Comparison of ENCODE assay signal across 19 mouse cellular contexts in the genomic region with DNA sequence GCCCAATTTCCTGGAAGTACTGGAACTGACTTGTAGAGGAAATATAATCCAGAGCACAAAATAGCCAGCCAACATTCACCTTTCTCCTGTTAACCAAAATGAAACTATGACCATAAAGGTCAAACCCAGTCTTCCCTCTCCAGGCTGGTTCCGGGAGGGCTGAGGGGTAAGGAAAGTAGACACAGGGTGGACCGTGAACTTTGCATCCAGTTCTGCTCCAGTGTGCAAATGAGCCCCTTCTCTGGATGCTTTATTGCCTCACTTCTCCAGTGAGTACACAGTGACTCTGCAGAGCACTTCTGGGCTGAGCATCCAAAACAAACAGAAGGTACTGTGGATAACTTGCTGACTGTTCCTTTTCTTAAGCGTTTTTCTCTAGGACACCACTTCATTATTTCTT. TPM values are rescaled to one million over a fixed set of nuclear protein-coding genes. Genes with fewer than 3 reads are reported as not detected.
A peak's percentile ranks its signal among the peaks of the same experiment; 100 is the strongest.
DNase-seq lines count a peak whose midpoint lies in the region; ATAC-seq lines count a peak whose summit lies in the region.
"Had no signal": no experiment of that assay in that cellular context is flagged by ENCODE, and none has a peak within 500 bp of the region (broad histone marks: within the 10 kb centered on the region; RNA-seq: fewer than 3 reads in every experiment).

No protein-coding gene starts in this region.

- peak; percentile 7 for DNase-seq in kidney, adult 18-20 months
- no peak for DNase-seq in lung, postnatal 36 days
- DNase-seq in kidney, postnatal 14 days = peak; percentile 32
- no peak for DNase-seq in midbrain, embryonic 11.5 days (ENCODE audit: low spot score, missing footprints)
- DNase-seq: adrenal gland, adult 8-10 months; cerebellum, adult 11-12 months; cerebellum, postnatal 10 days; gastrocnemius, postnatal 36 days; lung, adult 2 months had no signal

- no peak overlapping the region for H3K4me3 ChIP-seq in kidney, embryonic 15.5 days (replicated peaks)
- no peak overlapping the region for H3K4me3 ChIP-seq in lung, embryonic 16.5 days (ENCODE audit: low read length)
- H3K4me3 ChIP-seq in midbrain, embryonic 11.5 days (ENCODE audit: low read depth, low read length) = no peak overlapping the region
- H3K4me3 ChIP-seq: embryonic facial prominence, embryonic 12.5 days; hindbrain, embryonic 15.5 days; limb, embryonic 12.5 days; midbrain, embryonic 10.5 days had no signal

- no peak overlapping the region for H3K9ac ChIP-seq in kidney, embryonic 15.5 days
- 0 out of 2 replicates have a peak overlapping the region, but pooled peaks have one; percentile 20 for H3K9ac ChIP-seq in lung, embryonic 16.5 days (ENCODE audit: low read length)
- no peak overlapping the region for H3K9ac ChIP-seq in midbrain, embryonic 11.5 days (ENCODE audit: low read length)
- H3K9ac ChIP-seq: embryonic facial prominence, embryonic 12.5 days; hindbrain, embryonic 15.5 days; limb, embryonic 12.5 days had no signal

- no peaks in the 10 kb centered on the region for H3K27me3 ChIP-seq in kidney, embryonic 15.5 days
- H3K27me3 ChIP-seq in lung, embryonic 16.5 days (ENCODE audit: control insufficient read depth, insufficient read depth, low read depth, low read length) = no peaks in the 10 kb centered on the region
- no peaks in the 10 kb centered on the region for H3K27me3 ChIP-seq in midbrain, embryonic 11.5 days (ENCODE audit: control insufficient read depth, insufficient read depth, low read length)
- H3K27me3 ChIP-seq: embryonic facial prominence, embryonic 12.5 days; hindbrain, embryonic 15.5 days; limb, embryonic 12.5 days; Patski had no signal

- no peaks in the 10 kb centered on the region for H3K9me3 ChIP-seq in kidney, embryonic 15.5 days (replicated peaks)
- no peaks in the 10 kb centered on the region for H3K9me3 ChIP-seq in lung, embryonic 16.5 days (ENCODE audit: control insufficient read depth, low read length)
- no peaks in the 10 kb centered on the region for H3K9me3 ChIP-seq in midbrain, embryonic 11.5 days (ENCODE audit: control insufficient read depth, low read length)
- H3K9me3 ChIP-seq: embryonic facial prominence, embryonic 12.5 days; G1E; hindbrain, embryonic 15.5 days; limb, embryonic 12.5 days; midbrain, embryonic 10.5 days had no signal

- H3K4me1 ChIP-seq in kidney, embryonic 15.5 days = no peaks in the 10 kb centered on the region
- H3K4me1 ChIP-seq in lung, embryonic 16.5 days (replicated peaks; ENCODE audit: control insufficient read depth, insufficient read depth, low read length) = no peaks in the 10 kb centered on the region
- H3K4me1 ChIP-seq in midbrain, embryonic 11.5 days (ENCODE audit: control insufficient read depth, insufficient read depth, low read length) = no peaks in the 10 kb centered on the region
- H3K4me1 ChIP-seq: embryonic facial prominence, embryonic 12.5 days; hindbrain, embryonic 15.5 days; limb, embryonic 12.5 days; midbrain, embryonic 10.5 days had no signal

- no peak overlapping the region for H3K27ac ChIP-seq in kidney, embryonic 15.5 days
- H3K27ac ChIP-seq in lung, embryonic 16.5 days (ENCODE audit: low read length) = no peak overlapping the region
- no peak overlapping the region for H3K27ac ChIP-seq in midbrain, embryonic 11.5 days (ENCODE audit: low read depth, low read length)
- H3K27ac ChIP-seq: embryonic facial prominence, embryonic 12.5 days; hindbrain, embryonic 15.5 days; kidney, postnatal 0 days; limb, embryonic 12.5 days; midbrain, embryonic 10.5 days had no signal

- no peak for ATAC-seq in kidney, embryonic 15.5 days (replicated peaks; ENCODE audit: low FRiP score)
- no peak for ATAC-seq in lung, embryonic 16.5 days (ENCODE audit: low read depth)
- no peak for ATAC-seq in midbrain, embryonic 11.5 days (ENCODE audit: low FRiP score)
- ATAC-seq in inflammation-experienced regulatory T-cells, adult 6 months = no peak
- ATAC-seq: Patski had no signal

- no peaks in the 10 kb centered on the region for H3K36me3 ChIP-seq in kidney, embryonic 15.5 days
- no peaks in the 10 kb centered on the region for H3K36me3 ChIP-seq in lung, embryonic 16.5 days (ENCODE audit: control insufficient read depth, insufficient read depth, low read length)
- H3K36me3 ChIP-seq in midbrain, embryonic 11.5 days (ENCODE audit: control insufficient read depth, insufficient read depth, low read length) = no peaks in the 10 kb centered on the region
- H3K36me3 ChIP-seq: embryonic facial prominence, embryonic 12.5 days; G1E; hindbrain, embryonic 15.5 days; limb, embryonic 12.5 days; midbrain, embryonic 10.5 days had no signal

- no peak overlapping the region for H3K4me2 ChIP-seq in kidney, embryonic 15.5 days
- H3K4me2 ChIP-seq in lung, embryonic 16.5 days (ENCODE audit: low read depth, low read length) = no peak overlapping the region
- H3K4me2 ChIP-seq in midbrain, embryonic 11.5 days = no peak overlapping the region
- H3K4me2 ChIP-seq: embryonic facial prominence, embryonic 12.5 days; hindbrain, embryonic 15.5 days; limb, embryonic 12.5 days had no signal

- 46% methylated on average over 3 of the region's 3 CpGs for WGBS in kidney, embryonic 15.5 days
- 63% methylated on average over 3 of the region's 3 CpGs for WGBS in lung, embryonic 16.5 days
- WGBS in midbrain, embryonic 11.5 days = 82% methylated on average over 3 of the region's 3 CpGs

RNA-seq across cellular contexts. Expression of a gene that starts 7.4 kb away (rescaled TPM):
- polyA plus RNA-seq in kidney, embryonic 15.5 days (2015; fragmentation: Nextera tagmentation; extraction: Ambion mirVana) = 17.0 and 17.3 TPM in 2 replicates
- polyA plus RNA-seq in lung, embryonic 16.5 days (2015; fragmentation: Nextera tagmentation; extraction: Ambion mirVana) = 14.1 and 14.7 TPM in 2 replicates
- 4.6 and 5.4 TPM in 2 replicates for polyA plus RNA-seq in midbrain, embryonic 11.5 days (2014; fragmentation: Nextera tagmentation; extraction: Ambion mirVana)
- polyA plus RNA-seq in inflammation-experienced regulatory T-cells, adult 6 months (2017; shearing (Covaris generic)) = 10 to 100 TPM in 2 of 3 experiments, 1 to 10 TPM in 1; 8.9 to 14.9 (median 13.3) TPM

RNA-seq across cellular contexts. Expression of a gene that starts 36.0 kb away (rescaled TPM):
- polyA plus RNA-seq in kidney, embryonic 15.5 days (2015; fragmentation: Nextera tagmentation; extraction: Ambion mirVana) = 12.7 and 14.4 TPM in 2 replicates
- 11.0 and 11.5 TPM in 2 replicates for polyA plus RNA-seq in lung, embryonic 16.5 days (2015; fragmentation: Nextera tagmentation; extraction: Ambion mirVana)
- 31.9 and 35.6 TPM in 2 replicates for polyA plus RNA-seq in midbrain, embryonic 11.5 days (2014; fragmentation: Nextera tagmentation; extraction: Ambion mirVana)
- polyA plus RNA-seq in inflammation-experienced regulatory T-cells, adult 6 months (2017; shearing (Covaris generic)) = 1 to 10 TPM; 4.5 to 5.5 (median 4.7) TPM

RNA-seq across cellular contexts. Expression of a gene that starts 55.8 kb away (rescaled TPM):
- 27.4 and 27.5 TPM in 2 replicates for polyA plus RNA-seq in kidney, embryonic 15.5 days (2015; fragmentation: Nextera tagmentation; extraction: Ambion mirVana)
- 21.2 and 22.1 TPM in 2 replicates for polyA plus RNA-seq in lung, embryonic 16.5 days (2015; fragmentation: Nextera tagmentation; extraction: Ambion mirVana)
- polyA plus RNA-seq in midbrain, embryonic 11.5 days (2014; fragmentation: Nextera tagmentation; extraction: Ambion mirVana) = 38.1 and 40.9 TPM in 2 replicates
- polyA plus RNA-seq in inflammation-experienced regulatory T-cells, adult 6 months (2017; shearing (Covaris generic)) = 10 to 100 TPM; 25.4 to 29.3 (median 26.3) TPM

RNA-seq across cellular contexts. Expression of a gene that starts 57.5 kb away (rescaled TPM):
- 40.5 and 40.7 TPM in 2 replicates for polyA plus RNA-seq in kidney, embryonic 15.5 days (2015; fragmentation: Nextera tagmentation; extraction: Ambion mirVana)
- 32.5 and 37.2 TPM in 2 replicates for polyA plus RNA-seq in lung, embryonic 16.5 days (2015; fragmentation: Nextera tagmentation; extraction: Ambion mirVana)
- 37.1 and 42.4 TPM in 2 replicates for polyA plus RNA-seq in midbrain, embryonic 11.5 days (2014; fragmentation: Nextera tagmentation; extraction: Ambion mirVana)
- 100 to 1,000 TPM in 1 of 3 experiments, 10 to 100 TPM in 2; 94.8 to 100 (median 95.0) TPM for polyA plus RNA-seq in inflammation-experienced regulatory T-cells, adult 6 months (2017; shearing (Covaris generic))

Comparison
In these comparisons a context has a peak if more than half of its experiments do, and no peak if none do; other contexts are left out.
1. DNase-seq: peak in kidney, adult 18-20 months (single experiment) and kidney, postnatal 14 days (single experiment); none in lung, postnatal 36 days (single experiment) and midbrain, embryonic 11.5 days (single experiment).